Mouse (Mus musculus): ENCODE measurements around the gene Cd69.

- TF ChIP-seq POLR2A (IDR thresholded peaks at IDR 0.05; ENCODE audit: borderline replicate concordance, low read depth, low read length), result no peak
- TF ChIP-seq CTCF (IDR thresholded peaks at IDR 0.05; ENCODE audit: low read depth, low read length), result no peak
These were observed 41.2 kb upstream of the Cd69 start for GRCm38 (mm10) chr6:129316463-129316862.
